Mouse (Mus musculus) embryonic fibroblast, embryonic 13.5 days (primary cell): Measurements from ENCODE around the gene Gpr142. TPM values are rescaled to one million over a fixed set of nuclear protein-coding genes. Genes with fewer than 3 reads are reported as not detected.

ENCODE experiments used
- H3K27ac ChIP-seq: 2 replicates; pipeline ENCODE4 v1.5.1; 2012; ENCODE audit warnings: low read length, control low read depth, inconsistent platforms; ENCODE audit not compliant: insufficient read depth
- H3K4me1 ChIP-seq: 2 replicates; pipeline ENCODE4 v1.6.1; 2011; ENCODE audit warnings: low read length; ENCODE audit not compliant: control insufficient read depth, insufficient read depth
- H3K4me3 ChIP-seq: 2 replicates; pipeline ENCODE4 v1.5.1; 2011; ENCODE audit warnings: mild to moderate bottlenecking, control low read depth, low read length; ENCODE audit not compliant: insufficient read depth
- CTCF ChIP-seq: IDR thresholded peaks from 2 replicates; pipeline ENCODE4 v1.5.1; 2011; ENCODE audit warnings: mild to moderate bottlenecking, control low read depth, low read length, moderate library complexity, borderline replicate concordance; ENCODE audit not compliant: insufficient read depth
- POLR2A ChIP-seq: IDR thresholded peaks from 2 replicates; pipeline ENCODE4 v1.6.1; 2011; ENCODE audit warnings: low read depth, mild to moderate bottlenecking, control low read depth, low read length, moderate library complexity
- polyA plus RNA-seq: library from polyadenylated mRNA; stranded (reverse); fragments of >200 nt; gene quantifications from 2 replicates; pipeline ENCODE4 v1.2.4, GENCODE M21; 2011; ENCODE audit warnings: low read depth; ENCODE audit not compliant: missing spikeins, insufficient read length

Gpr142 gene
- polyA plus RNA-seq, 1 experiment = not detected

- Histone ChIP-seq H3K4me3 (peak within 1 kb of the TSS; percentile 35), H3K4me1 (no peaks in the 10 kb centered on the region), H3K27ac (no peak within 1 kb of the TSS)
- no peak for TF ChIP-seq CTCF
- no peak for TF ChIP-seq POLR2A
Observed at GRCm38 (mm10) chr11:114795848-114796322, 2.8 kb upstream of the Gpr142 start, which contains the start of gene Btbd17. Btbd17 (minus strand) TSS chr11:114795945.

- Histone ChIP-seq H3K4me3 (no peak overlapping the region), H3K4me1 (no peaks in the 10 kb centered on the region), H3K27ac (no peak overlapping the region)
- TF ChIP-seq POLR2A = no peak
- no peak for TF ChIP-seq CTCF
Observed at GRCm38 (mm10) chr11:114797176-114797575, 1.5 kb upstream of the Gpr142 start.

- Histone ChIP-seq H3K4me3 (no peak overlapping the region), H3K27ac (no peak overlapping the region), H3K4me1 (no peaks in the 10 kb centered on the region)
- TF ChIP-seq CTCF (no peak), POLR2A (no peak)
Observed at GRCm38 (mm10) chr11:114797981-114798380, 743 bp upstream of the Gpr142 start.

- Histone ChIP-seq H3K27ac (no peak overlapping the region), H3K4me3 (no peak overlapping the region), H3K4me1 (no peaks in the 10 kb centered on the region)
- TF ChIP-seq POLR2A (no peak), CTCF (no peak)
Observed at GRCm38 (mm10) chr11:114801906-114802305, 3.2 kb downstream of the Gpr142 start.

DNA sequence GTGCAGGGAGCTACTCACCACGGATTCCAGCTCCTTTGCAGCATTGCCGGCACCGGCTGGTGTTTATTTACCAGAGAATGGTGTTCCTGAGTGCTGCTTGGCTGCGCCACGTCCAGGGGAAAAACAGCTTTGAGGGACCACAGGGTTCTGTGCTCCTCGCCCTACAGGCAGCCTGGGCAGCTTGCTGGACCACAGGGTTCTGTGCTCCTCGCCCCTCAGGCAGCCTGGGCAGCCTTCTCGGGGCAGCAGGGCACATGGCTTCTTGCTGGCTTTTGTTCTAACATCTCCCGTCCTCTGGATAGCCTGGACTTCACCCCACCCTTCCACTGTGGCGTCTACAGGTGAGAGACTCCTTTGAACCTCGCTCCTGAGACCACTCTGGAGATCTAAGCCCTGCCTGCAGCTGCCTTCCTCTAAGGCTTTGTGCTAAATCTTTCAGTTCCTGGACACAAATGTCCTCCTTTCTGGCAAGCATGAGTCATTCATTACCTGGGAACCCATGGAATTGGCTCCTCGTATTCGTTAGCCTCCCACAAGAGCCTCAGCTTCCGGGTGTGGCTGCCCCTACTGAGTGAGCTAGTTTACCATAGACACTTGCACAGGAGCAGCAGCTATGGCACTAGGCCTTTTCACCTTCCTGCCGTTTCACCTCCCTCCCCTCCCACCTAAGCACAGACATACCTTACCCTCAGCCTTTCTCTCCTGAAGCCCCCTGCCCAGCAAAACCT lies 4.0 kb downstream of the Gpr142 start:
- Histone ChIP-seq H3K4me3 (no peak overlapping the region), H3K27ac (no peak overlapping the region), H3K4me1 (peaks cover 5% of the 10 kb centered on the region; the same call in 1 of the 2 replicates)
- TF ChIP-seq POLR2A (no peak), CTCF (no peak)

DNA sequence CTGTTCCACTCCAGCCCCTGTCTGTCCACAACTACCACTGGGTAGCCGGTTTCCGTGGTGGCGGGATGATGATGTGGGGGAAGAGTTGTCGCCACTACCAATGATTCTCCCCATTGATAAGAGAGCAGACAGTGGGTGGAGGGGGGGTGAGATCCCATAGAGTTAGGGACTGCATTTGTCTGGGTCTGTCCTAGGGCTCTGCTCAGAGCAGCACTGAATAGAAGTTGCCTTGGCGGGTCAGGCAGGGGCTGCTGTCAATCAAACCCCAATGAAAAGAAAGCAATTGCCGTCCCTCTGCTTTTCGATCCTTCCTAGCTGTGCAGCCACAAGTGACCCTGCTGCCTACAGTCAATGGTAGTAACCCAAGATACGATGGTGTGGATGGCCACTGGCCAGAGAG lies 5.3 kb downstream of the Gpr142 start:
- Histone ChIP-seq H3K27ac (no peak overlapping the region), H3K4me3 (no peak overlapping the region), H3K4me1 (peaks cover 5% of the 10 kb centered on the region; the same call in 1 of the 2 replicates)
- TF ChIP-seq CTCF = no peak
- TF ChIP-seq POLR2A = no peak

GRCm38 (mm10) chr11:114807025-114807424 lies 8.3 kb downstream of the Gpr142 start:
- H3K4me1 ChIP-seq = peaks cover 5% of the 10 kb centered on the region; the same call in 1 of the 2 replicates
- H3K4me3 ChIP-seq = no peak overlapping the region
- H3K27ac ChIP-seq = no peak overlapping the region
- TF ChIP-seq POLR2A (no peak), CTCF (no peak)

DNA sequence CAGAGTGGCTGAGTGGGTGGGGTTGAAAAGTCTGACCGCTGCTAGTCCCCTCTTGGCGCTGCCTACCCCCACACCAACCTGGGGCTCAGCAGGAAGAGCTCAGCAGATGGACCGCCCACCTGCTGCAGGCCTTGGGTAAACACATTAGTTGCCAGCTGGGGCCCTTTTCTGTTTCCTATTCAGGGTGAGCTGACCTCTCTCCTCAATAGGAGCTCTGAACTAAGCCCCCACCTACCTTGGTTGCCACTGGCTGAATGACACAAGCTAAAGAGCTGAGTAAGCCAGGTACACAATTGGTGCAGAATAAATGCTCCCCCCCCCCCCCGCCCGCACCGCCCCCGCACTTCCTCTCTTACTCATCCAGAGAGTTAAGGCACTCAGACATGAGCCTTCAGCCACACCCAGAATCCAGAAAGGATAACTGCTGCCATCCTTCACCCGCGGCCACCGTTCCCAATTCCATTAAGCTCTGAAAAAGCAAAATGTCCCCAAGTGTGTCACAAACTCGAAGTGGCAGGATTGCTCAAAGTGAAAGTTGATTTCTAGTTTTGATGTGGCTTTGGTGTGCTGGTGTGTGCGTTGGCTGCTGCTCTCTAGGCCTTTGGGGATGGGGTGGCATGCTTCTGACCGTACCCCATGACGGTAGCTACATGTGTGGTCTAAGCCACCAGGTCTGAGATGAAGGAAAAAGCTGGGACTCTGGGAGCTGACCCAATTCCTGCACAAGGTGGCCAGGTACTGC lies 9.1 kb downstream of the Gpr142 start:
- no peak for TF ChIP-seq CTCF
- TF ChIP-seq POLR2A = no peak
- peaks cover 5% of the 10 kb centered on the region; the same call in 1 of the 2 replicates for H3K4me1 ChIP-seq
- no peak overlapping the region for H3K27ac ChIP-seq

GRCm38 (mm10) chr11:114809371-114809770 lies 10.6 kb downstream of the Gpr142 start:
- no peak overlapping the region for H3K4me3 ChIP-seq
- no peak overlapping the region for H3K27ac ChIP-seq
- no peak for TF ChIP-seq CTCF
- TF ChIP-seq POLR2A = no peak
- H3K4me1 ChIP-seq = peaks cover 5% of the 10 kb centered on the region; the same call in 1 of the 2 replicates

More for the DNA sequence above, 9.1 kb downstream of the Gpr142 start:
- H3K4me3 ChIP-seq = no peak overlapping the region

DNA sequence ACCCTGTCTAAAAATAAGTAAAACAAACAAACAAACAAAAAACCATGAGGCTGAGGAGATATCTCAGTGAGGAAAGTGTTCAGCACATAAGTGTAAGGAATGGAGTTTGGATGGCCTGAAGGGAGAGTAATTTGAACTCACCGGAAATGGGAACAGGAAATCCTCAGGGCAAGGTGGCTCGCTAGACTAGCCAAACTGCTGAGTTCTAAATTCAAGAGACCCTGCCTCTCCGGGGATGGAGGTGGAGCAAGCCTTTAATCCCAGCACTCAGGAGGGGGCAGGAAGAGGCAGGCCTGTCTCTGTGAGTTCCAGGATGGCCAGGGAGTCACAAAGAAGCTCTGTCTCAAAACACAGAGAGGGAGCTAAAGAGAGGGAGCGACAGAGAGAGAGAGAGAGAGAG lies 11.6 kb downstream of the Gpr142 start:
- Histone ChIP-seq H3K4me1 (peaks cover 5% of the 10 kb centered on the region; the same call in 1 of the 2 replicates), H3K27ac (no peak overlapping the region)
- TF ChIP-seq CTCF = no peak
- TF ChIP-seq POLR2A = no peak

More for the DNA sequence above, 11.6 kb downstream of the Gpr142 start:
- H3K4me3 ChIP-seq = no peak overlapping the region
